Mouse (Mus musculus) kidney, adult 2 months (tissue): ENCODE measurements around the gene Slc35e1. TPM values are rescaled to one million over a fixed set of nuclear protein-coding genes. Genes with fewer than 3 reads are reported as not detected.
A peak's percentile ranks its signal among the peaks of the same experiment; 100 is the strongest.

Experiments
- DNase-seq: peaks from one replicate; pipeline ENCODE4 v3.0.0; 2021
- H3K27ac ChIP-seq: fragments of 200-500 bp; 2 replicates; pipeline ENCODE4 v1.5.1; 2012; ENCODE audit warnings: low read depth, low read length, control low read depth, inconsistent platforms; ENCODE audit not compliant: insufficient read depth
- H3K27me3 ChIP-seq: fragments of 200-500 bp; replicated peaks from 2 replicates; pipeline ENCODE4 v1.6.1; 2012; ENCODE audit warnings: mild to moderate bottlenecking, moderate library complexity, low read length, inconsistent platforms; ENCODE audit not compliant: control insufficient read depth, insufficient read depth
- H3K36me3 ChIP-seq: fragments of 200-500 bp; 2 replicates; pipeline ENCODE4 v1.6.1; 2012; ENCODE audit warnings: mild to moderate bottlenecking, moderate library complexity, low read length, inconsistent platforms; ENCODE audit not compliant: control insufficient read depth, insufficient read depth
- H3K4me1 ChIP-seq: fragments of 200-500 bp; 2 replicates; pipeline ENCODE4 v1.6.1; 2011; ENCODE audit warnings: low read length; ENCODE audit not compliant: control insufficient read depth, insufficient read depth
- H3K4me3 ChIP-seq: fragments of 200-500 bp; 2 replicates; pipeline ENCODE4 v1.5.1; 2011; ENCODE audit warnings: mild to moderate bottlenecking, low read depth, low read length, control low read depth; ENCODE audit not compliant: insufficient read depth
- CTCF ChIP-seq: fragments of 200-500 bp; conservative IDR thresholded peaks from 2 replicates; pipeline ENCODE4 v1.5.1; 2011; ENCODE audit warnings: low read depth, mild to moderate bottlenecking, control low read depth, low read length, moderate library complexity, mixed read lengths; ENCODE audit not compliant: insufficient read depth, insufficient read length
- POLR2A ChIP-seq: fragments of 200-500 bp; IDR thresholded peaks from one replicate; pipeline ENCODE4 v1.6.1; 2011; ENCODE audit warnings: low read depth, low read length, control low read depth
- WGBS: fragments of 180-500 bp; shearing (Covaris S2); methylation state at CpG from one replicate; pipeline ENCODE4 v1.1.7; 2018; 5-methylcytosine and 5-hydroxymethylcytosine counted together
- polyA plus RNA-seq: library from polyadenylated mRNA; depleted of rRNA; stranded (reverse); fragments of >200 nt; gene quantifications from 2 replicates; pipeline ENCODE4 v1.2.3, GENCODE M21; 2012; rRNA removed

The Slc35e1 gene
- polyA plus RNA-seq, 1 experiment = 52.7 TPM

GRCm38 (mm10) chr8:72443338-72443993 lies 48.9 kb downstream of the Slc35e1 start, which contains the start of the genes Calr3 and 1700030K09Rik:
Calr3 (minus strand) TSS chr8:72443870.
1700030K09Rik (plus strand) TSS chr8:72443880.
- Histone ChIP-seq H3K27me3 (no peaks in the 10 kb centered on the region), H3K4me3 (peak within 1 kb of the TSS; percentile 56), H3K4me1 (no peaks in the 10 kb centered on the region; the same call in 1 of the 2 replicates), H3K27ac (peak within 1 kb of the TSS; percentile 14; the same call in 1 of the 2 replicates), H3K36me3 (no peaks in the 10 kb centered on the region)
- WGBS = 5% methylated on average over 34 of the region's 34 CpGs
- DNase-seq = peak; percentile 99
- TF ChIP-seq POLR2A (no peak), CTCF (no peak)

GRCm38 (mm10) chr8:72438248-72439015 lies 54.0 kb downstream of the Slc35e1 start:
- Histone ChIP-seq H3K4me1 (peaks cover 4% of the 10 kb centered on the region), H3K36me3 (no peaks in the 10 kb centered on the region), H3K27ac (no peak overlapping the region), H3K4me3 (no peak overlapping the region), H3K27me3 (no peaks in the 10 kb centered on the region)
- 81% methylated on average over 8 of the region's 8 CpGs for WGBS
- TF ChIP-seq CTCF (no peak), POLR2A (no peak)
- DNase-seq = no peak

GRCm38 (mm10) chr8:72434952-72435351 lies 57.5 kb downstream of the Slc35e1 start:
- H3K27ac ChIP-seq = no peak overlapping the region
- 5% methylated on average over 2 of the region's 2 CpGs for WGBS
- peak; percentile 70 for DNase-seq

More at GRCm38 (mm10) chr8:72434952-72435351, 57.5 kb downstream of the Slc35e1 start:
- Histone ChIP-seq H3K4me3 (no peak overlapping the region), H3K36me3 (no peaks in the 10 kb centered on the region), H3K27me3 (no peaks in the 10 kb centered on the region), H3K4me1 (peaks cover 4% of the 10 kb centered on the region)
- TF ChIP-seq CTCF = no peak
- TF ChIP-seq POLR2A = no peak

Other genes with a start within 250 kb of the Slc35e1 start
- gene Gm10282, start 187.4 kb downstream of the Slc35e1 start, polyA plus RNA-seq = 1.8 and 2.8 TPM in 2 replicates
- gene Klf2, start 173.6 kb downstream of the Slc35e1 start, polyA plus RNA-seq = 20.9 and 22.2 TPM in 2 replicates
- 30.3 and 31.9 TPM in 2 replicates for gene Eps15l1, start 71.2 kb downstream of the Slc35e1 start, polyA plus RNA-seq
- 0.77 TPM in 2 replicates for gene Calr3, start 48.7 kb downstream of the Slc35e1 start, polyA plus RNA-seq
- gene 1700030K09Rik, start 48.7 kb downstream of the Slc35e1 start, polyA plus RNA-seq = 6.8 and 7.2 TPM in 2 replicates
- gene Cherp, start 17.4 kb downstream of the Slc35e1 start, polyA plus RNA-seq = 33.5 and 35.7 TPM in 2 replicates
- gene Med26, start 55.7 kb upstream of the Slc35e1 start, polyA plus RNA-seq = 6.1 and 7.9 TPM in 2 replicates
- 42.5 and 51.8 TPM in 2 replicates for gene Smim7, start 78.5 kb upstream of the Slc35e1 start, polyA plus RNA-seq
- 34.0 and 40.8 TPM in 2 replicates for gene Tmem38a, start 79.4 kb upstream of the Slc35e1 start, polyA plus RNA-seq
- 0.03 and 0.08 TPM in 2 replicates for gene Nwd1, start 154.1 kb upstream of the Slc35e1 start, polyA plus RNA-seq
- gene Sin3b, start 230.7 kb upstream of the Slc35e1 start, polyA plus RNA-seq = 141 and 152 TPM in 2 replicates